Comparison of ENCODE assay signal across 15 mouse cellular contexts in genomic region chr11:89404489-89404888, GRCm38 (mm10).
DNase-seq lines count a peak whose midpoint lies in the region; ATAC-seq and TF ChIP-seq lines count a peak whose summit lies in the region.
"Had no signal": no experiment of that assay in that cellular context is flagged by ENCODE, and none has a peak within 500 bp of the region (broad histone marks: within the 10 kb centered on the region; RNA-seq: fewer than 3 reads in every experiment).

No protein-coding gene starts in this region.

- H3K9me3 ChIP-seq in intestine, embryonic 14.5 days (ENCODE audit: control insufficient read depth, low read length) = no peaks in the 10 kb centered on the region
- no peaks in the 10 kb centered on the region for H3K9me3 ChIP-seq in intestine, embryonic 16.5 days (ENCODE audit: control insufficient read depth, low read length)
- no peaks in the 10 kb centered on the region for H3K9me3 ChIP-seq in lung, postnatal 0 days (ENCODE audit: low read length)
- H3K9me3 ChIP-seq: heart, embryonic 15.5 days; stomach, embryonic 15.5 days had no signal

- H3K27ac ChIP-seq in intestine, embryonic 14.5 days (ENCODE audit: low read depth) = no peak overlapping the region
- no peak overlapping the region for H3K27ac ChIP-seq in intestine, embryonic 16.5 days (ENCODE audit: low read length)
- H3K27ac ChIP-seq in lung, postnatal 0 days (ENCODE audit: low read length) = no peak overlapping the region
- H3K27ac ChIP-seq: heart, embryonic 15.5 days; hindbrain, embryonic 14.5 days; stomach, embryonic 15.5 days had no signal

- H3K36me3 ChIP-seq in intestine, embryonic 14.5 days (ENCODE audit: control insufficient read depth, insufficient read depth, low read length) = no peaks in the 10 kb centered on the region
- no peaks in the 10 kb centered on the region for H3K36me3 ChIP-seq in intestine, embryonic 16.5 days (ENCODE audit: control insufficient read depth, insufficient read depth, low read length)
- H3K36me3 ChIP-seq in lung, postnatal 0 days (ENCODE audit: insufficient read depth, low read length) = no peaks in the 10 kb centered on the region
- H3K36me3 ChIP-seq: heart, embryonic 15.5 days; stomach, embryonic 15.5 days had no signal

- H3K27me3 ChIP-seq in intestine, embryonic 14.5 days (replicated peaks; ENCODE audit: control insufficient read depth, insufficient read depth, low read length) = no peaks in the 10 kb centered on the region
- H3K27me3 ChIP-seq in intestine, embryonic 16.5 days (replicated peaks; ENCODE audit: control insufficient read depth, insufficient read depth, low read length) = no peaks in the 10 kb centered on the region
- no peaks in the 10 kb centered on the region for H3K27me3 ChIP-seq in lung, postnatal 0 days (replicated peaks; ENCODE audit: insufficient read depth, low read length)
- H3K27me3 ChIP-seq: heart, embryonic 15.5 days; stomach, embryonic 15.5 days had no signal

- no peak overlapping the region for H3K9ac ChIP-seq in intestine, embryonic 14.5 days (ENCODE audit: low read length)
- no peak overlapping the region for H3K9ac ChIP-seq in intestine, embryonic 16.5 days (ENCODE audit: low read depth, low read length)
- no peak overlapping the region for H3K9ac ChIP-seq in lung, postnatal 0 days (replicated peaks; ENCODE audit: low read depth)
- H3K9ac ChIP-seq: forebrain, postnatal 0 days; heart, embryonic 15.5 days; hindbrain, embryonic 14.5 days; stomach, embryonic 15.5 days had no signal

- DNase-seq in adrenal gland, adult 18-20 months (ENCODE audit: low spot score in 2 of 2) = peak; percentile 7 to 26
- DNase-seq in adrenal gland, postnatal 10 days = no peak
- peak; percentile 48 for DNase-seq in intestine, embryonic 14.5 days (ENCODE audit: low spot score)
- DNase-seq in lung, postnatal 0 days (ENCODE audit: low spot score) = no peak
- DNase-seq in lung, adult 18-20 months = no peak
- DNase-seq in NIH3T3 (ENCODE audit: low read depth) = peak; percentile 20
- no peak for DNase-seq in ovary, postnatal 10 days (ENCODE audit: low spot score)
- DNase-seq: forebrain, postnatal 0 days; gastrocnemius, postnatal 36 days; right cerebral cortex, postnatal 4 days had no signal

- no peak overlapping the region for H3K4me2 ChIP-seq in intestine, embryonic 14.5 days (ENCODE audit: low read length)
- H3K4me2 ChIP-seq in intestine, embryonic 16.5 days (ENCODE audit: low read depth, low read length) = no peak overlapping the region
- H3K4me2 ChIP-seq in lung, postnatal 0 days (replicated peaks; ENCODE audit: low read depth, low read length) = no peak overlapping the region
- H3K4me2 ChIP-seq: heart, embryonic 15.5 days; hindbrain, embryonic 14.5 days; stomach, embryonic 15.5 days had no signal

- H3K4me1 ChIP-seq in intestine, embryonic 14.5 days (replicated peaks; ENCODE audit: control insufficient read depth, insufficient read depth, low read length) = no peaks in the 10 kb centered on the region
- peaks cover 3% of the 10 kb centered on the region; the same call in 1 of the 2 replicates for H3K4me1 ChIP-seq in intestine, embryonic 16.5 days (ENCODE audit: control insufficient read depth, insufficient read depth, low read length)
- H3K4me1 ChIP-seq in lung, postnatal 0 days (ENCODE audit: insufficient read depth, low read depth, low read length) = no peaks in the 10 kb centered on the region
- H3K4me1 ChIP-seq: heart, embryonic 15.5 days; stomach, embryonic 15.5 days had no signal

- no peak for TF ChIP-seq EP300 in lung, postnatal 0 days (IDR thresholded peaks at IDR 0.05)

- ATAC-seq in intestine, embryonic 14.5 days (replicated peaks; ENCODE audit: low FRiP score, low TSS enrichment, low read depth) = no peak
- ATAC-seq in intestine, embryonic 16.5 days = no peak
- no peak for ATAC-seq in lung, postnatal 0 days
- ATAC-seq: activated CD4-positive, CD25-positive, alpha-beta regulatory T cell, adult 4 months; forebrain, postnatal 0 days had no signal

- WGBS in intestine, embryonic 14.5 days = 89% methylated on average over 1 of the region's 1 CpGs
- 78% methylated on average over 1 of the region's 1 CpGs for WGBS in intestine, embryonic 16.5 days
- 93% methylated on average over 1 of the region's 1 CpGs for WGBS in lung, postnatal 0 days

- peak; percentile 40 for TF ChIP-seq CTCF in lung, postnatal 0 days (IDR thresholded peaks at IDR 0.05)

- no peak overlapping the region for H3K4me3 ChIP-seq in intestine, embryonic 14.5 days (ENCODE audit: low read depth, low read length)
- H3K4me3 ChIP-seq in intestine, embryonic 16.5 days (ENCODE audit: low read length) = no peak overlapping the region
- no peak overlapping the region for H3K4me3 ChIP-seq in lung, postnatal 0 days (ENCODE audit: low read depth, low read length)
- H3K4me3 ChIP-seq: heart, embryonic 15.5 days; stomach, embryonic 15.5 days had no signal

Comparison
In these comparisons a context has a peak if more than half of its experiments do, and no peak if none do; other contexts are left out.
1. DNase-seq: peak in adrenal gland, adult 18-20 months (2 of 2), intestine, embryonic 14.5 days (single experiment) and NIH3T3 (single experiment); none in adrenal gland, postnatal 10 days (single experiment), lung, postnatal 0 days (single experiment), lung, adult 18-20 months (0 of 2) and ovary, postnatal 10 days (single experiment).